Mouse (Mus musculus) MEL (cell line): ENCODE results near the gene Add2.

ENCODE experiments used
- CTCF ChIP-seq, 3 experiments: IDR thresholded peaks in 2 of 3; conservative IDR thresholded peaks in 1 of 3; 2 replicates each; pipeline ENCODE4 v1.5.1; 2011 to 2012; ENCODE audit warnings: low read length in 3 of 3, low read depth in 2 of 3, mild to moderate bottlenecking in 2 of 3, improper control_type of control experiment in 1 of 3, inconsistent platforms in 1 of 3, mixed read lengths in 1 of 3, moderate library complexity in 1 of 3; ENCODE audit not compliant: control insufficient read depth in 1 of 3, insufficient read depth in 1 of 3, poor library complexity in 1 of 3, severe bottlenecking in 1 of 3
- E2F4 ChIP-seq: IDR thresholded peaks from 2 replicates; pipeline ENCODE4 v1.6.1; 2011; ENCODE audit warnings: low read depth, low read length, improper control_type of control experiment, borderline replicate concordance
- EP300 ChIP-seq, 2 experiments: IDR thresholded peaks; 2 replicates each; pipeline ENCODE4 v1.6.1; 2011; ENCODE audit warnings: improper control_type of control experiment in 2 of 2, low read length in 2 of 2, low read depth in 1 of 2, mild to moderate bottlenecking in 1 of 2
- KAT2A ChIP-seq: conservative IDR thresholded peaks from 2 replicates; pipeline ENCODE4 v1.6.1; 2012; ENCODE audit warnings: low read depth, low read length, improper control_type of control experiment, inconsistent platforms
- MYB ChIP-seq: IDR thresholded peaks from 2 replicates; pipeline ENCODE4 v1.6.1; 2011; ENCODE audit warnings: mild to moderate bottlenecking, low read depth, low read length, improper control_type of control experiment
- NELFE ChIP-seq: IDR thresholded peaks from 2 replicates; pipeline ENCODE4 v1.6.1; 2011; ENCODE audit warnings: low read depth, low read length, improper control_type of control experiment
- NRF1 ChIP-seq: IDR thresholded peaks from 2 replicates; pipeline ENCODE4 v1.6.1; 2014; ENCODE audit warnings: low read depth, mild to moderate bottlenecking, inconsistent platforms, low read length, improper control_type of control experiment, moderate library complexity; ENCODE audit not compliant: poor library complexity, insufficient read depth, severe bottlenecking
- POLR2A ChIP-seq, 2 experiments: IDR thresholded peaks; 2 replicates each; pipeline ENCODE4 v1.6.1; 2011 to 2012; ENCODE audit warnings: low read length in 2 of 2, mild to moderate bottlenecking in 2 of 2, control low read depth in 1 of 2, improper control_type of control experiment in 1 of 2, low read depth in 1 of 2, moderate library complexity in 1 of 2; ENCODE audit not compliant: control insufficient read depth in 1 of 2, insufficient read depth in 1 of 2, poor library complexity in 1 of 2
- RCOR1 ChIP-seq: IDR thresholded peaks from 2 replicates; pipeline ENCODE4 v1.6.1; 2012; ENCODE audit warnings: low read depth, mild to moderate bottlenecking, inconsistent platforms, low read length, improper control_type of control experiment
- TCF12 ChIP-seq: IDR thresholded peaks from 2 replicates; pipeline ENCODE4 v1.6.1; 2014; ENCODE audit warnings: low read depth, mild to moderate bottlenecking, inconsistent platforms, low read length, improper control_type of control experiment, moderate library complexity
- USF2 ChIP-seq, 2 experiments: IDR thresholded peaks; 2 replicates each; pipeline ENCODE4 v1.6.1; 2011 to 2012; ENCODE audit warnings: improper control_type of control experiment in 2 of 2, low read length in 2 of 2, borderline replicate concordance in 1 of 2, inconsistent platforms in 1 of 2, low read depth in 1 of 2, mild to moderate bottlenecking in 1 of 2; ENCODE audit not compliant: insufficient read depth in 1 of 2
- ZC3H11A ChIP-seq: IDR thresholded peaks from 2 replicates; pipeline ENCODE4 v1.6.1; 2012; ENCODE audit warnings: low read depth, mild to moderate bottlenecking, inconsistent platforms, low read length, improper control_type of control experiment

DNA sequence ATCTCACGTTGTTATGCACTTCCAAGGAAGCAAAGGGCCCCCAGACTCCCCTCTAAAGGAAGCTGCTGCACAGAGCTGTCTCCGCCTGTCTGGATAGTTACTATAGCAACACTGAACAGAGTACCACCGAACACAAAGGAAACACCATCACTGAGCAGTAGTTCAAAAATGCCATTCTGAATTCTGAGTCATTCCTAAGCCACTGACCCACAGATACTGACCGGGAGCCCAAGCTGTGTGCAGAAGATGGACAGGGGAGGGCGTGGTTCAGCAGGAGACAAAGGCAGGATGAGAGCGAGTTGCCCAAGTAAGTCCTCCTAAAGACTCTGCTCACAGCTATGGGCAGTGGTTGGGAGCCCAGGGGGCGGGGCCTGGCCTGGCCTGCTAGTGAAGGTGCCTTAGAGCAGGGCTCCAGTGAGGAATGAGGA lies 23.6 kb downstream of the Add2 start:
- no peak for TF ChIP-seq E2F4
- TF ChIP-seq CTCF (IDR thresholded peaks at IDR 0.05 in 2 of 3, conservative IDR thresholded peaks at IDR 0.05 in 1 of 3; ENCODE audit: control insufficient read depth in 1 of 3, insufficient read depth in 1 of 3, low read depth in 2 of 3, low read length in 3 of 3, poor library complexity in 1 of 3, severe bottlenecking in 1 of 3) = no peak
- TF ChIP-seq ZC3H11A = no peak
- no peak for TF ChIP-seq POLR2A (IDR thresholded peaks at IDR 0.05; ENCODE audit: control insufficient read depth in 1 of 2, insufficient read depth in 1 of 2, low read depth in 1 of 2, low read length in 2 of 2, poor library complexity in 1 of 2)
- no peak for TF ChIP-seq NELFE
- no peak for TF ChIP-seq KAT2A
- TF ChIP-seq MYB = no peak
- TF ChIP-seq RCOR1 = no peak
- no peak for TF ChIP-seq USF2 (IDR thresholded peaks at IDR 0.05; ENCODE audit: borderline replicate concordance in 1 of 2, insufficient read depth in 1 of 2, low read depth in 1 of 2, low read length in 2 of 2)
- no peak for TF ChIP-seq TCF12
- no peak for TF ChIP-seq EP300 (IDR thresholded peaks at IDR 0.05; ENCODE audit: low read depth in 1 of 2, low read length in 2 of 2)
- TF ChIP-seq NRF1 = no peak
